Mouse (Mus musculus) embryonic facial prominence, embryonic 12.5 days (tissue): Measurements from ENCODE around the gene Ick. TPM values are rescaled to one million over a fixed set of nuclear protein-coding genes. Genes with fewer than 3 reads are reported as not detected.

Source experiments
- ATAC-seq: fragments of 200-750 bp; cut with Nextera tagmentation; 2 replicates; pipeline ENCODE4 v1.8.0; 2017; ENCODE audit not compliant: insufficient number of reproducible peaks, insufficient read depth, low FRiP score, low TSS enrichment
- H3K27ac ChIP-seq: fragments of 300-500 bp; sonication (generic); 2 replicates; pipeline ENCODE4 v1.5.1; 2016; ENCODE audit warnings: mild to moderate bottlenecking
- H3K27me3 ChIP-seq: fragments of 300-500 bp; sonication (generic); 2 replicates; pipeline ENCODE4 v1.6.1; 2016; ENCODE audit warnings: mild to moderate bottlenecking, moderate library complexity
- H3K36me3 ChIP-seq: fragments of 300-500 bp; sonication (generic); 2 replicates; pipeline ENCODE4 v1.6.1; 2016; ENCODE audit warnings: mild to moderate bottlenecking
- H3K4me1 ChIP-seq: fragments of 300-500 bp; sonication (generic); 2 replicates; pipeline ENCODE4 v1.6.1; 2016
- H3K4me2 ChIP-seq: fragments of 300-500 bp; sonication (generic); replicated peaks from 2 replicates; pipeline ENCODE4 v1.6.1; 2016; ENCODE audit warnings: mild to moderate bottlenecking, moderate library complexity
- H3K4me3 ChIP-seq: fragments of 300-500 bp; sonication (generic); 2 replicates; pipeline ENCODE4 v1.5.1; 2016; ENCODE audit warnings: mild to moderate bottlenecking
- H3K9ac ChIP-seq: fragments of 300-500 bp; sonication (generic); 2 replicates; pipeline ENCODE4 v1.6.1; 2016; ENCODE audit warnings: mild to moderate bottlenecking, moderate library complexity
- H3K9me3 ChIP-seq: fragments of 300-500 bp; sonication (generic); 2 replicates; pipeline ENCODE4 v1.6.1; 2016; ENCODE audit warnings: mild to moderate bottlenecking, moderate library complexity
- WGBS: fragments of 180-500 bp; shearing (Covaris S2); methylation state at CpG from one replicate; pipeline ENCODE4 v1.1.7; 2016; 5-methylcytosine and 5-hydroxymethylcytosine counted together
- polyA plus RNA-seq: library from polyadenylated mRNA; unstranded; fragments of >200 nt; fragmentation: Nextera tagmentation; extraction: Ambion mirVana; gene quantifications from 2 replicates; pipeline ENCODE4 v1.2.1, GENCODE M21; 2016

The Ick gene
- polyA plus RNA-seq, 1 experiment from 2014 or later, result 33.1 TPM

- Histone ChIP-seq H3K27ac (no peak overlapping the region), H3K36me3 (peaks cover 50% of the 10 kb centered on the region), H3K27me3 (no peaks in the 10 kb centered on the region), H3K4me1 (no peaks in the 10 kb centered on the region), H3K9me3 (no peaks in the 10 kb centered on the region), H3K4me3 (no peak overlapping the region), H3K4me2 (no peak overlapping the region), H3K9ac (no peak overlapping the region)
- no peak for ATAC-seq
- 91% methylated on average over 14 of the region's 14 CpGs for WGBS
These were observed 23.2 kb upstream of the Ick start for GRCm38 (mm10) chr9:78085722-78086287.

DNA sequence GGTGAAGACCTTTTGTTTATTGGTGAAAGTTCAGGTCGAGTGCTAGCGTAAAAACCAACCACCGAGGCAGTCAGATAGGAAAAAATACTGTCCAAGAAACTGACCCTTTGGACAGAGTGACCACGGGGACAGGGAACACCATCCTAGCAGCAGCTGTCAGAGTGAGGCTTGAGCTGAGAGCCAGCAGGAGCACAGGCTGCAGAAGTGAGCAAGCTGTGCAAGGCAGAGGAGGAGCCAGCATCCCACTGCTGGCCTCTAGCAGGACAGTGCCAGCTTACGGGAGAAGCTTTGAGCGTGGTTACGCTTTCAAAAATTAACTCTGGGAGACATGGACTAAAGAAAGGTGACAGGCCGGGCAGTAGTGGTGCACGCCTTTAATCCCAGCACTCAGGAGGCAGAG lies 21.2 kb upstream of the Ick start:
- H3K9ac ChIP-seq, result no peak overlapping the region
- no peaks in the 10 kb centered on the region for H3K4me1 ChIP-seq
- H3K36me3 ChIP-seq, result peaks cover 42% of the 10 kb centered on the region
- no peak overlapping the region for H3K27ac ChIP-seq
- ATAC-seq, result no peak
- H3K9me3 ChIP-seq, result no peaks in the 10 kb centered on the region
- no peak overlapping the region for H3K4me2 ChIP-seq
- H3K4me3 ChIP-seq, result no peak overlapping the region
- no peaks in the 10 kb centered on the region for H3K27me3 ChIP-seq
- WGBS, result 88% methylated on average over 9 of the region's 9 CpGs

- 76% methylated on average over 4 of the region's 4 CpGs for WGBS
- no peak overlapping the region for H3K4me2 ChIP-seq
- H3K27me3 ChIP-seq, result no peaks in the 10 kb centered on the region
- no peak overlapping the region for H3K27ac ChIP-seq
- H3K4me3 ChIP-seq, result no peak overlapping the region
- H3K36me3 ChIP-seq, result peaks cover 38% of the 10 kb centered on the region
- no peaks in the 10 kb centered on the region for H3K9me3 ChIP-seq
- no peak overlapping the region for H3K9ac ChIP-seq
- no peak for ATAC-seq
- no peaks in the 10 kb centered on the region for H3K4me1 ChIP-seq
These were observed 20.5 kb upstream of the Ick start for GRCm38 (mm10) chr9:78088521-78088920.

DNA sequence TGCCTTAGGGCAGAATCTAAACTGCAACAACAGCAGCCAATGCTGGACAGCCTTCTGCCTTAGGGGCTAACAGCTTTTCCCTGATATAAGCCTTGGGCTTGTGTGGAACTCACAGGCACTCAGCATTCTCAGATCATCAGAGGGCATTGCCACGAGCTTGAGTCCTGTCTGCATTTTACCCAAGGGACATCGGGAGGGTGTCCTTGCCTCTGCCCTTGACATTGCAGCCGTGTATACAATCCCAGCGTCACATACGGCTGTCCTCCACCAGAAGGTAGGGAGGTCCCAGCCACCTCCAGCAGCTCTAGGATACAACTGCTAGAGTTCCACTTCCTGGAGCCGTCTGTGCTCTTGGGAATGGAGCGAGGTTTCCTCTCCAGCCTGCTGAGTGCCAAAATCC lies 20.0 kb upstream of the Ick start:
- no peak overlapping the region for H3K9ac ChIP-seq
- H3K36me3 ChIP-seq, result peaks cover 36% of the 10 kb centered on the region
- ATAC-seq, result no peak; the same call in 1 of the 2 replicates
- no peak overlapping the region for H3K4me3 ChIP-seq
- no peak overlapping the region for H3K27ac ChIP-seq
- H3K4me2 ChIP-seq, result no peak overlapping the region
- H3K27me3 ChIP-seq, result no peaks in the 10 kb centered on the region
- no peaks in the 10 kb centered on the region for H3K4me1 ChIP-seq
- no peaks in the 10 kb centered on the region for H3K9me3 ChIP-seq
- 77% methylated on average over 7 of the region's 7 CpGs for WGBS

- H3K4me1 ChIP-seq, result no peaks in the 10 kb centered on the region
- H3K36me3 ChIP-seq, result peaks cover 29% of the 10 kb centered on the region
- no peak for ATAC-seq
- no peaks in the 10 kb centered on the region for H3K9me3 ChIP-seq
- WGBS, result 90% methylated on average over 1 of the region's 1 CpGs
- no peak overlapping the region for H3K9ac ChIP-seq
- H3K27ac ChIP-seq, result no peak overlapping the region
- no peak overlapping the region for H3K4me3 ChIP-seq
- no peak overlapping the region for H3K4me2 ChIP-seq
- H3K27me3 ChIP-seq, result no peaks in the 10 kb centered on the region
These were observed 19.1 kb upstream of the Ick start for GRCm38 (mm10) chr9:78089906-78090305.

DNA sequence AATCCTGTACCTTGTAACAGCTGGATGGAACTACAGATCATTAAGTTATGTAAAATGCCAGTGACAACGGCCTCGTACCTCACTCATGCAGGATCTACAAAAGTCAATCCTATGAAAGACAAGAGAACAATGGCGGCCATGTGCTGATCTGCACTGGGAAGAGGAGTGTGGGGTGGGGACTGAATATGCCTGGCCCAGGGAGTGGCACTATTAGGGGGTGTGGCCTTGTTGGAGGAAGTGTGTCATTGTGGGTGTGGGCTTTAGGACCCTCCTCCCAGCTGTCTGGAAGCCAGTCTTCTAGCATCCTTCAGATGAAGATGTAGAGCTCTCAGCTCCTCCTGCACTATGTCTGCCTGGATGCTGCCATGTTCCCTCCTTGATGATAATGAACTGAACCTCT lies 18.4 kb upstream of the Ick start:
- Histone ChIP-seq H3K27me3 (no peaks in the 10 kb centered on the region), H3K9ac (no peak overlapping the region), H3K9me3 (no peaks in the 10 kb centered on the region), H3K36me3 (peaks cover 29% of the 10 kb centered on the region), H3K27ac (no peak overlapping the region), H3K4me3 (no peak overlapping the region), H3K4me2 (no peak overlapping the region), H3K4me1 (no peaks in the 10 kb centered on the region)
- 97% methylated on average over 3 of the region's 3 CpGs for WGBS
- no peak for ATAC-seq

DNA sequence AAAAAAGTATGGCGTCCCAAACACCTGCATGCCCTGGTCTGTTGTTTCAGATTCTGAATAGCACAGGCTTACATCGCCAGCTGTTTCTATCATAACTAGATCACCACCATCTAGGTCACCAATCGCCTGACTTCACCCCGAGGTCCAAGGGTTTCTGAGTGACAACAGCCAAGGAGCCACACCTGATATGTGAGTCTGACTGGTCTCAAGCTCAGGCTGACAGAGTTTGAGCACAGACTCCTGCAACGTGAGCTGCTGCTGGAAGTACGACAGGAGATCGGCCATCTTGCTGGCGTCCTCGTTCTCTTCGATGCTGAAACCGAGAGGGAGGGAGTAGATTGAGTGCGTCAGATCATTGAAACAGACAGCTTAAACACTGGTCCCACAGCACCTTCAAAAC lies 13.3 kb upstream of the Ick start:
- Histone ChIP-seq H3K27me3 (no peaks in the 10 kb centered on the region), H3K4me3 (no peak overlapping the region), H3K4me2 (no peak overlapping the region), H3K36me3 (peaks cover 45% of the 10 kb centered on the region), H3K9ac (no peak overlapping the region), H3K27ac (no peak overlapping the region), H3K9me3 (no peaks in the 10 kb centered on the region), H3K4me1 (no peaks in the 10 kb centered on the region)
- no peak for ATAC-seq
- WGBS, result 89% methylated on average over 12 of the region's 12 CpGs

DNA sequence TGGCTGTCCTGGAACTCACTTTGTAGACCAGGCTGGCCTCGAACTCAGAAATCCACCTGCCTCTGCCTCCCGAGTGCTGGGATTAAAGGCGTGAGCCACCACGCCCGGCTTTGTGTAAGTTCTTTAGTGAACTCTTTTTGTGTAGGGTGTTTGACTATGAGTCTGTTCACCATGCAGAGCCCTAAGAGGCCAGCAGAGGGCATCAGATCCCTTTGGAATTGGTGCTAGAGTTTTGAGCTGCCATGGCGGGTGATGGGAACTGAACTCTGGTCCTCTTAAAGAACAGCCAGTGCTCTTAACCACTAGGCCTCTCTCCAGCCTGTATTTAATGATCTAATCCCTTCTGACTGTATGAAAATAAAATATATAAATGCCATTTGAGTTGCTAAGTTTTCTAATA lies 12.6 kb upstream of the Ick start:
- H3K4me3 ChIP-seq, result no peak overlapping the region
- no peak overlapping the region for H3K9ac ChIP-seq
- no peak for ATAC-seq
- no peaks in the 10 kb centered on the region for H3K9me3 ChIP-seq
- WGBS, result 95% methylated on average over 6 of the region's 6 CpGs
- no peaks in the 10 kb centered on the region for H3K4me1 ChIP-seq
- no peak overlapping the region for H3K4me2 ChIP-seq
- no peak overlapping the region for H3K27ac ChIP-seq
- H3K36me3 ChIP-seq, result peaks cover 50% of the 10 kb centered on the region
- no peaks in the 10 kb centered on the region for H3K27me3 ChIP-seq

DNA sequence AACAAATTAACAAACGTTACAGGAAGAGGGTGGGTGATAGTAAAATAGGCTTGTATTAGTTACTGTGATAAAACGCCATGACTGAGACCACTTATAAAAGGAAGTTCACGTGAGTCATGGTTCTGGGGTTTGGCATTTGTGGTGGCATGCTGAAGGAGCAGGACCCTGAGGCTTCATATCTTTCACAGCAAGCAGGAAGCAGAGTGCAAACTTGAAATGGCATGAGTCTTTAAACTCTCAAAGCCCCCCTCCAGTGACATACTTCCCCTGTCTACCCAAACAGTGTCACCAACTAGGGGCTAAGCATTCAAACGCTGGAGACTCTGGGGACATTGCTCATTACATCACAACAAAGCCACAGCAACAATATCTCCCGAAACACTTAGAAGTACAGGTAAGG lies 8.0 kb upstream of the Ick start:
- H3K4me2 ChIP-seq, result no peak overlapping the region
- H3K27me3 ChIP-seq, result no peaks in the 10 kb centered on the region
- H3K27ac ChIP-seq, result no peak overlapping the region
- H3K36me3 ChIP-seq, result peaks cover 43% of the 10 kb centered on the region
- no peaks in the 10 kb centered on the region for H3K9me3 ChIP-seq
- 82% methylated on average over 5 of the region's 5 CpGs for WGBS
- ATAC-seq, result no peak
- no peak overlapping the region for H3K4me3 ChIP-seq
- no peaks in the 10 kb centered on the region for H3K4me1 ChIP-seq
- no peak overlapping the region for H3K9ac ChIP-seq

DNA sequence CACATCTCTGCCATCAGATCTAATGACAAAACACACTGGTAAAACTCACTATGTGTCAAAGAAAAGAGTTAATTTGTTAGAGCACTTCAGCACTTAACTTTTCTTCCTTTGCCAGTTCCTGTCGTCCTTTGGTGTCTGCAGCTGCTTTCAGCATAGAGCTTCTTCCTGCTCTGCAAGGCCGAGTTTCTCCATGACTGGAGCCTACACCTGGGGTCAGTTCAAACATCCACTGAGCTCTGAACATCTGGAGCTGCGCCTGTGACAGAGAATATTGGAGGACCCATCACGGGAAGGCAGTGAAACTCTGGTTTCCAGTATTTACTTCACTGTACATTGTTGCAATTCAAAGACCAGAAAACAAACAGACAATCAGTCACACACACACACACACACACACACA lies 7.6 kb upstream of the Ick start:
- WGBS, result 78% methylated on average over 4 of the region's 4 CpGs
- no peaks in the 10 kb centered on the region for H3K9me3 ChIP-seq
- peaks cover 41% of the 10 kb centered on the region for H3K36me3 ChIP-seq
- no peak overlapping the region for H3K9ac ChIP-seq
- no peak overlapping the region for H3K4me2 ChIP-seq
- no peak overlapping the region for H3K27ac ChIP-seq
- H3K4me1 ChIP-seq, result no peaks in the 10 kb centered on the region
- H3K4me3 ChIP-seq, result no peak overlapping the region
- no peaks in the 10 kb centered on the region for H3K27me3 ChIP-seq
- ATAC-seq, result no peak

DNA sequence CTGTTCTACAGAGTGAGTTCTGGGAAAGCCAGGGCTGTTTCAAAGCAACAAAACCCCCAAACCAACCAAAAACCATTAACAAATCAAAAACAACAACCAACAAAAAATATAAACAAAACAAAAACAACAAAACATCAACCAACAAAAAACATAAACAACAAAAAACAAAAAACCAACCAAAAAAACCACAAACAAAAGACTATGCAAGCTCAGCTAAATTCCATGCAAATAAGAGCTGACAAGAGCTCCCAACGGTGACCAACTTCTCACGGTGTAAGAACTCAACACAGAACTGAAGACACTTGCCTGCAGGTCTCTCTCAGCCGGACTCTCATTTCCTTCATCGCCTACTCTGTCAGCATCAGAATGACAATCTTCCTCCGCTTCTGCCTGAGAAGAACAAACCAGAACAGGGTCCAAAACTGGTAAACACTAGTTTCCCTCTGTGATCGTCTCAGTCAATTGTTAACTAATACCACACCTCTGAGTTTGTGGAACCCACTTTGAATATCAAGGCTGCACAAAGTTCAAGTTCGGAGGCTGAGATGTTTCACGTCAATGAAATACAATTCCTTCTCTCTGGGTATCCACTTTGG lies 4.9 kb upstream of the Ick start:
- Histone ChIP-seq H3K9me3 (no peaks in the 10 kb centered on the region), H3K9ac (no peak overlapping the region), H3K27me3 (no peaks in the 10 kb centered on the region), H3K36me3 (peaks cover 17% of the 10 kb centered on the region; the same call in 1 of the 2 replicates), H3K4me3 (no peak overlapping the region), H3K4me2 (no peak overlapping the region), H3K4me1 (peaks cover 8% of the 10 kb centered on the region), H3K27ac (no peak overlapping the region)
- 85% methylated on average over 8 of the region's 8 CpGs for WGBS
- ATAC-seq, result no peak

- H3K4me2 ChIP-seq, result no peak overlapping the region
- H3K4me1 ChIP-seq, result peaks cover 14% of the 10 kb centered on the region
- H3K4me3 ChIP-seq, result no peak overlapping the region
- H3K36me3 ChIP-seq, result 0 out of 2 replicates have a peak, but pooled peaks cover 16% of the 10 kb centered on the region
- WGBS, result 93% methylated on average over 6 of the region's 6 CpGs
- no peak overlapping the region for H3K9ac ChIP-seq
- no peak for ATAC-seq
- no peak overlapping the region for H3K27ac ChIP-seq
- no peaks in the 10 kb centered on the region for H3K27me3 ChIP-seq
- no peaks in the 10 kb centered on the region for H3K9me3 ChIP-seq
These were observed 4.0 kb upstream of the Ick start for GRCm38 (mm10) chr9:78104973-78105372.
